Mouse (Mus musculus) frontal cortex, postnatal 14 days (tissue): ENCODE results near the gene Ndrg3.
"Not testable (repeated sequence)": the region's sequence is repeated elsewhere in the genome, so short reads cannot be mapped to it uniquely, and the experiment has no call there.

Experiments
- DNase-seq, 2 experiments: peaks; one replicate each; pipeline ENCODE4 v3.0.0; 2022; ENCODE audit warnings: low spot score in 2 of 2

Gene Ndrg3

GRCm38 (mm10) chr2:156937795-156938194 is 54.1 kb downstream of the Ndrg3 start:
- peak; percentile 41 to 44 for DNase-seq

DNA sequence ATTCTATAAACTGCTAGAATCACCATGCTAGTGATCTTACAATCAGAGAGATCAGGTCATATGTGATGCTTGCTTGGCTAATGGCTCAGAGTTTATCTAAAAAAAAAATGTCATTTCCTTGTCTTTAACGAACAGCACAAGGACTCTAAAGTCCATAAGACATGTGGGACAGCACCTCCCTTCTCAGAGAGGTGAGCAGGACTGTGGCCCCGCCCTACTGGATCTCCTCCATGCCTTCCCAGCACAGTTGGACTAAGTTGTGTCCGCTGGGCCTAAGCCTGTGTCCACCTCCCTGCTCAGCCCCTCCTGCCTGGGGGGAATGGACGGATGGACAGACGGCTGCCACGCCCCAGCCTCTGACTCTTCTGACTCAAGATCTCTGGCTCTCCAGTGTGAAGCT is 56.9 kb downstream of the Ndrg3 start:
- no peak for DNase-seq

GRCm38 (mm10) chr2:156933426-156933825 is 58.4 kb downstream of the Ndrg3 start:
- no peak for DNase-seq

DNA sequence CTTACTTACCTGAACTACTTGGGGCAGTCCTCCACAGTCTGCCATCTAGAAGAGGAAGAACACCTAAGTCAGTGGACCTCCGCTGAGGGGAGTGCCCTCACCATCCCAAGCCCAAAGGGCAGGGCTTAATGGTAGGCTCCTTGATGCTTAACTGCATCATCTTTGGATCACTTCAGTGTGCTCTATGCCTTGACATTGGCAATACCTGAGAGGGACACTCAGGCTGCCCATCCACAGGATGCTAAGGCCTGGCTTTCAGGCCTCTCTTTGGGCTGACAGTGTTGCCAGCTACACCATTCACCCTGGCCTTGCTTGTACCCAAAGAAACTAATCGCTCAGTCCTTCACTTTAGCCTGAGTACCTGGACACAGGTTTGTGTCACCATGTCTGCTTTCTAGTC is 60.4 kb downstream of the Ndrg3 start:
- no peak for DNase-seq

DNA sequence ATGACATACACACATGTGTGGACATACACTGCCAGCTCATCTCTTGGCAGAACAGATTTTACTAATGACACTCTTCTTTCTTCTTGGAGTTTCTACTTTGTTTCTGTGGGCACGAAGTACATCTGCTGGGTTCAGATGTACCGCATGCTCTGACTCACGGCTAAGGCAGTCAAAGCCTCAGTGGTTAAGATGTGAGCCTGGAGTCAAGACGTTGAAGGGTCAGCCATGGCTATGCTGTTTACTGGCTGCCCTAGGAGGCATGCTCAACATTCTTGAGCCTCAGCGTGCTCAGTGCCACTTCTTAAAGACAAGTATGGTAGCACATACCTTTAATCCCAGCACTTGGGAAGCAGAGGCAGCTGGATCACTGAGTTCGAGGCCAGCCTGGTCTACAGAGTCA is 61.3 kb downstream of the Ndrg3 start:
- no peak for DNase-seq

DNA sequence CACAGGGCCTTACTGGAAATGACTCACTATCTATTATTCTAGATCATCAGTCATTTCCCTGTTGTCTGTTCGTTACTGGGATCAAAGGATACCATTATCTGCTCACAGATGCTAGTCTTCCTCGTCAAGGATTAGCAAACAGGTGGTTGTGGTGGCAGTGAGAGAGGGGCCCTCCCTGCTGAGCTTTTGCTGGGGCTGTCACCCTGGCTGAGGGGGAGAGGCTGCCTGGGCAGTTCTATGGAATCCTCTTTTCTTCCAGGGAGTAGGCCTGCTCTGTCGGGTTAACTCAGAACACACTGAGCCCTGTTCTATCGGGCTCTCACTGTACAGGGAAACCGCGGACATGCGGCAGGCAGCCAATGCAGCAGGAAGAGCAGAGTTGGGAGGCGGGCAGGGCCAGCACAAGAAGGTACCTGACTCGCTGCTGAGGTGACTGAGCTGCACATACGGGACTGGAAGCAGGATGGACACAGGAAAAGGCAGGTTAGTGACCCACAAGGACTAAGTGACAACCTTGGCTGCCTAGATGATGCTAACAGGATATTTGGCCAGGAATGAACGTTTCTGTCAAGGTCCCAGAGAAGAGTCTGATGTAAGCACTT is 62.2 kb downstream of the Ndrg3 start:
- no peak for DNase-seq

DNA sequence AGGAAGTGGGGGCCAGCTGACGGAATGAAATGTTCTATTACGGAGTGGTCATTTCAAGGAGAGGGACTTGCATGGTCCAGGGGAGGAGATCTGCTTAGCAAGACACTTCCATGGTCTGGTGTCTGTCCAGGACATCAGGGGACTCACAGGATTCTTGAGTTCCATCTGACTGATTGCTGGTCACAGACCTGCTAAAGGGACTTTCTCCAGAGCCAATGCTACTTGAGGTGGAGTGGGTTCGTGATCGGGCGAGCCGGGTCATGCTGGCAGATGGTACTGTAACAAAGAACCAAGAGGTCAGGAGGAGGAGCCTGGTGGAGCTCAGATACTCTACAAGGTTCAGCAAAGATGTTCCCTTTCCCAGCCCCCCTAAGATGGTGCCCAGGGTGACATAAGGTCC is 63.2 kb downstream of the Ndrg3 start:
- DNase-seq, result no peak

- DNase-seq, result no peak
These were observed 64.2 kb downstream of the Ndrg3 start for GRCm38 (mm10) chr2:156927663-156928062.

DNA sequence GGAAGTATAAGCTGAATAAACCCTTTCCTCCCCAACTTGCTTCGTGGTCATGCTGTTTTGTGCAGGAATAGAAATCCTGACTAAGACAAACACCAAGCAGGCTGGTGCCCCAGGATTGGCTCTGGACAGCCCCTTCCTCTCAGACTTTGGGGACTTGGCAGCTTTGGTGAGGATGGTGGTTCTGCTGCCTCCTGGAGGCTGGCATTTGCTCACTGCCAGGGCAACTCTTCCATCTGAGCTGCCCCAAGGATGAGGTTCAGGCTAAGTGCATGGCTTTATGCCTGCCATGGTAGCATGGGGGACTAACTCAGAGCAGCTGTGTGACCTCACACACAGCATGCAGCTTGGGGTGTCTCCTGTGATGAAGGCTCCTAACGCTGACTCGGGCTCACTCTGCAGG is 66.2 kb downstream of the Ndrg3 start:
- not testable (repeated sequence) for DNase-seq

DNA sequence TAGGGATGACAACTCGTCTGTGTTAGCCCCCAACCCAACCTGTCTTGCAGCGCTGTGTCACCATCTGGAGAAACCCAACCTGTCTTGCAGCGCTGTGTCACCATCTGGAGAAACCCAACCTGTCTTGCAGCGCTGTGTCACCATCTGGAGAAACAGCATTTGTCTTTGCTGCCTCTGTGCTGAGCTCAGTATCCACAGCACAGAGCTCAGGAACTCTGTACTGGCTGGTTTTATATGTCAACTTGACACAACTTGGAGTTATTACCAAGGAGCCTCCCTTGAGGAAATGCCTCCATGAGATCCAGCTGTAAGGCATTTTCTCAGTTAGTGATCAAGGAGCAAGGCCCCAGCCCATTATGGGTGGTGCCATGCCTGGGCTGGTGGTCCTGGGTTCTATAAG is 66.8 kb downstream of the Ndrg3 start:
- not testable (repeated sequence) for DNase-seq

DNA sequence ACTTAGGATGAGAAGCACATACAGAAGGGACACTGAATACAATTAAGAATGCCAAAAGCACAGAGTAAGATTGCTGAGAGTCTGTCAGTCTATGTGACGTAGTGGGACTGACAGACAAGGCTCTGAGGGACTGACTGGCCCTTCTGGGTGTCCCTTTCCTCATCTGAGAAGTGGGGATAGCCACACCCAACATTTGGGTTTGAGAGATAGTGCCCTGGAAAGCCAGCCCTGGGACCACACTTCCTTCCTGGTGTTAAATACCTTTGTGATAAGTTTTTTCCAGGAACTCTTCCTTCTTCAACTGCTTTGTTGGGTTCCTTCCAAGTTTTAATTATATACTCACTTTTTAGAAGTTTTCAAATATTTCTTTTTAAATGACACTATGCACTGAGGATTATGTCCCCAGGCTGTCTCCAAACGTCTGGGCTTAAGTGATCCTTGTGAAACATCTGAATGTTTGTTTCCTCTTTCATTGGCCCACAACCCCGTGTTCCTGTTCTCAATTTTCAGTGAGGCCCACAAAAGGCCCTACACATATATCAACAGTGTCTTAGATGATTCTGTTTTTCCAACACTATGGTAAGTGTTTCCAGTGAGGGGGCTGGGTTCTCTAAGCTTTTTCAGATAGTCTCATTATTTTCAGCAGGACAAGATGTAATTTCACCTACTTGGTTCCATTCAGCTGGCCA is 67.5 kb downstream of the Ndrg3 start:
- no peak for DNase-seq

DNA sequence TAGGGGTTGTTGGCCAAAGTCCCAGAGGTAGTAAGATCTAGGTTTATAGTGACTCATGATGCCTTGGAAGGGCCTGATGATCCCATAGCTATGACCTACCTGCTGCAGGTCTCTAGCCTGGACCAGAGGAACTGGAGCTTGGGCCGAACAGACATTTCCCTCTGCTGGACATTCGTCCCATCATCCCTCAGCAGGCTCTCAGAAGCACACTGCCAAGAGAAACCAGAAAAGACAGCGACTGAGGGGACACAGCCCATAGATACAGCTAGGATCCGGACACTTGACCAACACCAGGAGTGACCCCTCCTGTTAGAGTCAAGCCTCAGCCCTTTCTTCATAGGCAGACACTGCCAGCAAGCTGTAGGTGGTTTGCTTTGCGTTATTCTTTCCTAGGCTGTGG is 68.8 kb downstream of the Ndrg3 start:
- DNase-seq, result no peak

DNA sequence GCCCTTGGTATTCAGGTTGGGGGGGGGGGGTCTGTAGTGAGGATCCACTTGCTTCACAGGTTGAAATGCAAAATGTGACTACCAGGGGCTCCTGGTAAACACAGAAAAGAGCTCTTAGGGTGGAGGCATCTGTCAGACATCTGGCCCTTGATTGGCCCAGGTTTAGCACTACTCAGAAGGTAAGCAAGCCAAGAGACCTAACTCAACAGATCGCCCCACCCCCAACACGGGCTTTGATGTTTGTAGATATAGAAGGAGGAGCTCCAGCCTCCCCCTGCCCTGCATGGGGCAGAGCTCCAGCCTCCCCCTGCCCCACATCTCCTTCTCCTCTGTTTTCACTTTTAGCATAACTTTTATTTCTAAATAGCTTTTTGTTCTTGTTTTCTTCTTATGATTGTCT is 72.1 kb downstream of the Ndrg3 start:
- no peak for DNase-seq

DNA sequence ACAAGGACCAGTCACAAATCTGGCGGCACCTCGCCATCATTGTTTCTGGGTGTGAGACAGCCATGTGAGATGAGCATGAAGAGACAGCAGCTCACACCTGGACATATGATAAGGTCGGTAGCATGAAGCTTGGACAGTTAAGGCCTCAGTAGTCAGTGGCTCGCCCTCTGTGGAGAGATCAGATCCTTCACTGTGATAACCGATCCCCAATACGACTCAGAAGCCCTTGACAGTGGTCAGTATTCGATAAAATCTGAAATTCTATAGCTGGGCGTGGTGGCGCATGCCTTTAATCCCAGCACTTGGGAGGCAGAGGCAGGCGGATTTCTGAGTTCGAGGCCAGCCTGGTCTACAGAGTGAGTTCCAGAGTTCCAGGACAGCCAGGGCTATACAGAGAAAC is 72.7 kb downstream of the Ndrg3 start:
- DNase-seq, result not testable (repeated sequence)

DNA sequence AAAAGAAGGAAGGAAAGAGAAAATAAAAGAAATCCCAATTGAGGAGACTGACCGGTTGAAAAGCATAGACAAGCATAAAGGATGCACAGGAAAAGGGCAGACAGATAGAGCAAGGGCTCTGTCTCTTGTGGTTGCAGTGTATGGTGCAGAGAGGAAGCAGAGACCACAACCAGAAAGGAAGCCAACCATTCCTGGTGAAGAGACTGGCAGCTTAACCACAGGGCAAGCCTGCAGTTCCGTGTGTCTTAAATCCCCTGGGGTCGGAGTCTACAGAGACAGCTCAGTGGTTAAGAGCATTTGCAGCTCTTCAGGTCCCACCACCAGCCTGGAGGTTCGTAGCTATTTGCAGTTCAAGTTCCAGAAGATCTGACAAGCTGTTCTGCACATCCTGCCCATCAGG is 73.3 kb downstream of the Ndrg3 start:
- DNase-seq, result no peak

DNA sequence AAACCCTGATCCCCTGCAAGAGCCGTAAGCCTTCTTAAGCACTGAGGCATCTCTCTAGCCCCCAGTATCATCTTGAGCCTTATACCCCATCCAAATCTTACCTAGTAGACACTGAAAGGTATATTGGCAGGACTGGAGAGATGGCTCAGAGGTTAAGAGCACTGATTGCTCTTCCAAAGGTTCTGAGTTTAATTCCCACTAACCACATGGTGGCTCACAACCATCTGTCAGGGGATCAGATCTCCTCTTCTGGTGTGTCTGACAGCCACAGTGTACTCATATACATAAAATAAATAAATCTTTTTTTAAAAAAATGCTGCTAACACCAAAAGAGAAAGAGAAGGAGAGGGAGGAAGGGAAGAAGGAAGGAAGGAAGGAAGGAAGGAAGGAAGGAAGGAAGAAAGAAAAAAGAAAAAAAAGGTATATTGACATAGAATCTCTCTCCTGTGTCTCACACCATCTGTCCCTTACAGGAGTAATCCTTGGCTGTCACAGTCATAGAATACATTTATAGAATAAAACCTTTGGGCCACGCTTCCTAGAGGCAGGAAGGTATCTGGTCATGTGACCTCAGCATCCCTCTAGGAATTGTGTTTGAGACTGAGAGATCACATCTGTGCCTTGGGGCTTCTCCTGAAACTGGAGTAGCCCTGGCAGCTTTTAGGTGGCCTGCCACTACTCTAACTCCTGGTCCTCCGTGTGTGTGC is 75.3 kb downstream of the Ndrg3 start:
- no peak for DNase-seq

DNA sequence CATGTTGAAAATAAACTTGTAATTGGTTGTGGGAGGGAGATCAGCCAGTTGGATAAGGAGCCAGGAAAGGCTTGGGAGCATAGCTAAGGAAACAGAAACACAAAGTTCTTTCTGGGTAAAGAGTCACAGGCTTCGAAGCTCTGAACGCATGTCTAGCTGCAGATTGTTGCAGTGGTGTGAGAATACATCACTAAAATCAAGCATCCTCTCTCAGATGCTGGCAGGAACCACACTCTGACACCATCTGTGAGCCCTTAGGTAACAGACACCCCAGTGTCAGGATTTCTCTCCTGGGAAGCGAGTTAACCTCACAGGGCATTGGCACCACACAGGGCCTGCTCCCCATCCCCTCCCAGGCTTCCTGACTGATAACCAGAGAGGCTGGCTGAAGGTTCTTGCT is 76.3 kb downstream of the Ndrg3 start:
- no peak for DNase-seq

DNA sequence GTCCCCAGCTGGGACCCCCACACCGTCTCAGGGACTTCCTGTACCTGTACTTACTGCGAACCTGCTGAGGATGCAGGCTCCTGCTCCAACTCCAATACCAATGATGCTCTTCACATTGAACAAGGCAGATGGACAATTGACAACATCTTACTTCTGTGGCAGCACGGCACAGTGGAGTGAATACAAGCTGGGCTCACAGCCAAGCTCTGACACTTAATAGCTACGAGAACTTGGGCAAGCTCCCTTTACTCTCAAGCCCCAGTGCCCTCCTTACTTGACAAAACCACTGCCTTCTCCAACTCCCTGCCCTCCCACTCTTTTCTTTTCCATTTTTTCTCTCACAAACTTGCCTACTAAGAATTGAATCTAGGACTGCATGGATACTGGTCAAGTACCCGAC is 78.7 kb downstream of the Ndrg3 start:
- DNase-seq, result no peak

DNA sequence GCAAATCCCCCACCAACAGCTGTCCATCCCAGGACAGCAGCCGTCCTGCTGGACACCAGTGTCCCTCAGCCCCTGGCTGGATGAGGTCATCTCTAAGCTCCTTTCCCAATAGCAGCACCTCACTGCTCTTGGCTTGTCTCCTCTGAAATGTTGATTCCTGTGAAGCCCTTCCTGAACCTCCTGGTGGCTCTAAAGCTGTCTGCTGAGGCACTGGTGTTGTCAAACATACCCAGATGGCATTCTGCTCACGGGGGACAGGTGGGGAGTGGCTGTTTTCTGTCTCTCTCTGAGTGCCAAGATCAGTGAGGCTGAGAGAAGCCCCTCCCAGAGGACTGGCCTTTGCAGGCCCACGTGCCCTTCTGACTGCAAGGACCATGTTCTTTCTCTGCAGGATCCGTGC is 85.9 kb downstream of the Ndrg3 start:
- DNase-seq, result not testable (repeated sequence)

DNA sequence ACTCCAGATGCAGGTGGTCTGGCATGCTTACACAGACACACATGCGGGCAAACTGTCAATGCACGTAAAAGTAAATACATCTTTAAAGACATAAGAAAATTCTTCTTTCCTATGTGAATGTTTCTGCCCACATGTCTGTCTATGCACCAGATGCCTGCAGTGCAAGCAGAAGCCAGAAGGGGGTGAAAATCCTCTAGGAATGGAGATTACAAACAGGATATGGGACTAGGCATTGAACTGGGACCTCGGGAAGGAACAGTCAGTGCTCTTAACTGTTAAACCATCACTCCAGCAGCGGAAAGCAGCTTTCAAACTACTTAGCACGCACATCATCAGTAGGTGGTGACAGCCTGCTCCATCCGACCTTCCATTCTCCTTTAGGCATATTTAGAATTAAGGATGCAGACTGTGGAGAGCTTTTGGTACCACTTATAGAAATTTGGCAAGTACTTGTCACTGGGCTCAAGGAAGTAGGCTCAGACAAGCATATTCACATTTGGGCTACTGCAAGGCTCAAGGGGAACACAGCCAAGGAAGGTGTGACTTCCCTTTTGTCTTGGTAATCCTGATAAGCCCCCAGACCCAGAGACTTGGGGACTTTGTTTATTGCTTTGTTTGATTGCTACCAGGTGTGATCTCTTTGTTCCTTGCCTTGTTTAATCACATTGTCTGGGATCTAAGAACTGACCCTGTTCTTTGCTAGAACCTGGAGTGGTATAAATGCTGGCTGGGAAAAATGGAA is 86.7 kb downstream of the Ndrg3 start:
- DNase-seq, result peak in 1 of 2 experiments; percentile 79

DNA sequence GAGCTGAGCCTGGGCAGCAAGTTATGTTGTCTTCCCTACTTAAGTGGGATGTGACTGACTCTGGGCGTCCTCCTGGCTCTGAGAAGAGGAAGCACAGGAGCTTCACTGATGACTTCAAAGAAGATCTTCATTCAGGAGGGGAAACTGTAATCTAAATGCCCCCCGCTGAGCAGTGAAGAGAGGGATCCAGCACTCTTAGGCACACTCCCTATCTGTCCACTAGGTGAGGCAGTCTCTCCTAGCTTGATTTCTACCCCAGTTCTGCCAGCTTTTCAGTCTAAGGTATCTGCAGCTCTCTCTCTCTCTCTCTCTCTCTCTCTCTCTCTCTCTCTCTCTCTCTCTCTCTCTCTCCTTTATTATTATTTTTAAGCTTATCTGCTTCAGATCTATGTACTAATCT is 88.5 kb downstream of the Ndrg3 start:
- DNase-seq, result no peak

DNA sequence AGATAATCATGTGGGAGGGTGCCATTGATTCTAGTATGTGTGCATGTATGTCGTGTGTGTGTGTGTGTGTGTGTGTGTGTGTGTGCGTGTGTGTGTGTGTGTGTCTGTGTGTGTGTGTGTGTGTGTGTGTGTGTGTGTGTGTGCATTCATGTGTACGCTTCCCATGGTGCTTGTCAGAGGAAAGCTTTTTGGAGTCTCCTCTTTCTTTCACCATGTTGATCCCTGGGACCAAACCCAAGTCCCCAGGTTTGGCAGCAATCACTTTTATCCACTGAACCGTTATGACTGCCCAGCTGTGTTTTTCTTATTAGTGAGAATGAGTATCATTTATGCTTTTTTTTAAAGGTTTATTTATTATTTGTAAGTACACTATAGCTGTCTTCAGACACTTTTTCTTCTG is 89.4 kb downstream of the Ndrg3 start:
- DNase-seq, result not testable (repeated sequence)

GRCm38 (mm10) chr2:156901883-156902282 is 90.0 kb downstream of the Ndrg3 start:
- DNase-seq, result no peak
